Mouse (Mus musculus) lung, postnatal 0 days (tissue): ENCODE data around the gene Fez2. TPM values are rescaled to one million over a fixed set of nuclear protein-coding genes. Genes with fewer than 3 reads are reported as not detected.

Experiments used
- ATAC-seq: fragments of 200-750 bp; cut with Nextera tagmentation; 2 replicates; pipeline ENCODE4 v1.8.0; 2017; ENCODE audit warnings: moderate library complexity
- DNase-seq: peaks from one replicate; pipeline ENCODE4 v3.0.0-alpha.2; 2016; ENCODE audit warnings: low spot score
- H3K27ac ChIP-seq: fragments of 300-500 bp; sonication (generic); 2 replicates; pipeline ENCODE4 v1.5.1; 2014; ENCODE audit warnings: antibody characterized with exemption, mild to moderate bottlenecking, low read length, mixed read lengths
- H3K27me3 ChIP-seq: fragments of 300-500 bp; sonication (generic); replicated peaks from 2 replicates; pipeline ENCODE4 v1.6.1; 2014; ENCODE audit warnings: low read length, mixed read lengths; ENCODE audit not compliant: insufficient read depth
- H3K36me3 ChIP-seq: fragments of 300-500 bp; sonication (generic); 2 replicates; pipeline ENCODE4 v1.6.1; 2014; ENCODE audit warnings: low read length, mixed read lengths; ENCODE audit not compliant: insufficient read depth
- H3K4me1 ChIP-seq: fragments of 300-500 bp; sonication (generic); 2 replicates; pipeline ENCODE4 v1.6.1; 2014; ENCODE audit warnings: antibody characterized with exemption, low read depth, low read length, mixed read lengths; ENCODE audit not compliant: insufficient read depth
- H3K4me2 ChIP-seq: fragments of 300-500 bp; sonication (generic); replicated peaks from 2 replicates; pipeline ENCODE4 v1.6.1; 2014; ENCODE audit warnings: low read depth, mild to moderate bottlenecking, low read length, moderate library complexity, mixed read lengths
- H3K4me3 ChIP-seq: fragments of 300-500 bp; sonication (generic); 2 replicates; pipeline ENCODE4 v1.5.1; 2014; ENCODE audit warnings: low read depth, low read length
- H3K9ac ChIP-seq: fragments of 300-500 bp; sonication (generic); replicated peaks from 2 replicates; pipeline ENCODE4 v1.6.1; 2014; ENCODE audit warnings: low read depth, mild to moderate bottlenecking
- H3K9me3 ChIP-seq: fragments of 300-500 bp; sonication (generic); 2 replicates; pipeline ENCODE4 v1.6.1; 2016; ENCODE audit warnings: low read length, mixed read lengths
- CTCF ChIP-seq: IDR thresholded peaks from 2 replicates; pipeline ENCODE4 v1.5.1; 2016; ENCODE audit warnings: antibody characterized with exemption, mild to moderate bottlenecking
- EP300 ChIP-seq: IDR thresholded peaks from 2 replicates; pipeline ENCODE4 v1.6.1; 2016; ENCODE audit warnings: antibody characterized with exemption, mild to moderate bottlenecking, control low read depth
- whole genome bisulfite sequencing: fragments of 180-500 bp; shearing (Covaris S2); extraction: QIAGEN DNeasy Blood & Tissue Kit; methylation state at CpG from one replicate; pipeline ENCODE4 v1.1.7; 2014; 5-methylcytosine and 5-hydroxymethylcytosine counted together
- polyA plus RNA-seq: library from polyadenylated mRNA; unstranded; fragments of >200 nt; fragmentation: Nextera tagmentation; extraction: Ambion mirVana; gene quantifications from 2 replicates; pipeline ENCODE4 v1.2.1, GENCODE M21; 2015

Gene Fez2
- polyA plus RNA-seq, 1 experiment from 2014 or later = 39.2 TPM

DNA sequence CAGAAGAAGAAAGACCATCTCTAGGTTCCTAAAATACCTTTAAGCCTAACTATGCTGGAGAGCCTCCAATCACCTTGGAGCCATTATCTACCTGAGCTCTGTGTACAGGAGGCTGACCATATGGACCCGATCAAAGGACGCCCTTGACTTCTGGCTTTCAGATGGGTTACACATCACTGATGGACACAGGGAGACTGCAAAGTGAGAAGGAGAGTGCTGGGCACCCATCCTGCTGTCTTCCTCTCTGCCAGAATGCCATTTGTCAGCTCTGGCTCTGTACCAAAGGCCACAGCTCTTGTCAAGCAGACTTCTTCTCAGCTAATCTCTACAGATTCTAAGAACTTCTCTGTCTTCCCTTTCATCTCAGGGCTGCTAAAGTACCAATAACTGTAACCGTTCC lies 12.6 kb downstream of the Fez2 start:
- H3K4me3 ChIP-seq = no peak overlapping the region
- peaks cover 10% of the 10 kb centered on the region; the same call in 1 of the 2 replicates for H3K36me3 ChIP-seq
- H3K4me1 ChIP-seq = peaks cover 6% of the 10 kb centered on the region; the same call in 1 of the 2 replicates
- H3K9me3 ChIP-seq = no peaks in the 10 kb centered on the region
- ATAC-seq (no peak), DNase-seq (no peak)
- no peaks in the 10 kb centered on the region for H3K27me3 ChIP-seq
- no peak overlapping the region for H3K9ac ChIP-seq
- no peak overlapping the region for H3K4me2 ChIP-seq
- no peak overlapping the region for H3K27ac ChIP-seq
- WGBS = 77% methylated on average over 3 of the region's 3 CpGs
- no peak for TF ChIP-seq CTCF
- no peak for TF ChIP-seq EP300

DNA sequence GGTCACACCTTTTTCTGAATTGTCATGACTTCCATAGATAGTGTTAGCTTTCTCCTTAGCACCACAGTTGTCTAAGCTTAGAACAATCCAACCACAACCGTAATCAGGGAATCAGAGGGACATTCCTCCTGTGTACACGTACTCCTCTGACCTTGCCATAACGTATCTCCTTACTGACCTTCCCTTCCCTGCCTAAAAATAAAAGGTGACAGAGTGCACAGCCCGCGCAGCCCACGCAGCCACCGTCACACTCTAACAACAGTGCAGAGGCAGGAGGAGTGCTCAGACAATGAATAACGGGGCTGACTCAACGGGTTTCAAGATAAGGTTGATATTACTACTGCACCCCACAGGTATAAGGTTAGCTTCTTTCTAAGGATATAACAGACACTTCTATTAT lies 14.1 kb downstream of the Fez2 start:
- no peak for ATAC-seq
- WGBS = 83% methylated on average over 9 of the region's 9 CpGs
- Histone ChIP-seq H3K4me1 (peaks cover 8% of the 10 kb centered on the region; the same call in 1 of the 2 replicates), H3K9ac (no peak overlapping the region), H3K4me2 (no peak overlapping the region), H3K27me3 (no peaks in the 10 kb centered on the region), H3K36me3 (0 out of 2 replicates have a peak, but pooled peaks cover 15% of the 10 kb centered on the region), H3K9me3 (no peaks in the 10 kb centered on the region), H3K27ac (no peak overlapping the region), H3K4me3 (no peak overlapping the region)
- no peak for DNase-seq
- no peak for TF ChIP-seq CTCF
- TF ChIP-seq EP300 = no peak

DNA sequence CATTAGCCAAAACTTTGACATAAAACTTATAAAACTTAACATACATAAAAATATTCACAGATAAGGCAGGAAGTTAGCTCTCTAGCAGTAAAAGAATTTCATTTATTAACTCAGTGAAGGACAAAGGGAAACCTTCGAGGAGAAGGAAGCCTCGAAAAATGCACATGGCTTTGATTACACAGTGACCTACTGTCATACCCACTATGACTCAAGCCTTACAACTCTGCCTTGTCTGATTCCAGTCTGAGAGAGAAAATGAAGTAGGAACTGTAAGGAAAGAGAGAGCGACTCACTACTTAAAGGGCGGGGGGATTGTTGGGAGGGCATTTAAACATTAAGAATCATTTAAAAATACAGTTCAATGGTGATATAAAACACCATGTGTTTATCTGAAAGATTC lies 14.7 kb downstream of the Fez2 start:
- DNase-seq = no peak
- 0 out of 2 replicates have a peak, but pooled peaks cover 18% of the 10 kb centered on the region for H3K36me3 ChIP-seq
- peaks cover 8% of the 10 kb centered on the region; the same call in 1 of the 2 replicates for H3K4me1 ChIP-seq
- WGBS = 62% methylated on average over 4 of the region's 4 CpGs
- H3K9ac ChIP-seq = no peak overlapping the region
- no peaks in the 10 kb centered on the region for H3K27me3 ChIP-seq
- no peak for ATAC-seq
- no peak overlapping the region for H3K4me2 ChIP-seq
- no peak overlapping the region for H3K4me3 ChIP-seq
- H3K27ac ChIP-seq = no peak overlapping the region
- no peak for TF ChIP-seq EP300
- TF ChIP-seq CTCF = no peak
- no peaks in the 10 kb centered on the region for H3K9me3 ChIP-seq

DNA sequence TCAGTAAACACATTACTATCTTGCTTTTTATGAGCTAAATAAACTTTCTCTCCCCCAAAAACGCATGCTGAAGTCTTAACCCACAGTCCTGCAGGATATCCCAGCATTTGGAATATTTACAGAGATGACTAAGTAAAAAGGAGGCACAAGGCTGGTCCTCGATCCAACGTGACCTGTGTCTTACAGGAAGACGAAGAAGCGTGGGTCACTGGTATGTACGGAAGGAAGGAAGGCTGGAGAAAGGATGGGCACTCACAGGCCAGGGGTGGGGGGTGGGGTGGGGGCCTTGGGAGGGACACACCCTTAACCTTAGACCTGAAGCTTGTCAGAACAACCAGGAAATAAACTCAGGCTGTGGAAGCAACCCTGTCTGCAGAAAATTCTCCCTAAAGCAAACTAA lies 15.8 kb downstream of the Fez2 start:
- ATAC-seq (peak; percentile 37), DNase-seq (no peak)
- Histone ChIP-seq H3K4me2 (no peak overlapping the region), H3K9me3 (no peaks in the 10 kb centered on the region), H3K9ac (no peak overlapping the region), H3K4me1 (peaks cover 8% of the 10 kb centered on the region; the same call in 1 of the 2 replicates), H3K27ac (no peak overlapping the region), H3K27me3 (no peaks in the 10 kb centered on the region), H3K4me3 (no peak overlapping the region), H3K36me3 (0 out of 2 replicates have a peak, but pooled peaks cover 18% of the 10 kb centered on the region)
- TF ChIP-seq CTCF (no peak), EP300 (no peak)
- 33% methylated on average over 6 of the region's 6 CpGs for WGBS

DNA sequence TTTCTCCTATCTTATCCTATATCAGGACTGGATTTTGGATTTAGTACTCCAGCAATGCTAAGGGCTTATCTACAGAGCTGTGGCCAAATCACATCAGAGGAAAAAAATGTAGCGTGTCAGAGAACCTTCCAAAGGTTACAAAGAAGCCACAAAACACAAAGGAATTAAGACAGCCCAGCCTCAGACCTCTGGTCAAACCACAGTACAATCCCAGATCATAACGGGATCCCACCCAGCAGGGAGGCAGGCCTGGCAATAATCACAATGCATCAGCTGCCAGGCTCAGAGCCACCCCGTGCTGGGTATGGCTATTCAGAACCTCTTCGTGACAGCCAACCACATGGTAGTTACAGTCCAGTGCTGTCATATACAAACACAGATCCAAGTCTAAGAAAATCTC lies 16.2 kb downstream of the Fez2 start:
- H3K36me3 ChIP-seq = 0 out of 2 replicates have a peak, but pooled peaks cover 18% of the 10 kb centered on the region
- no peak for TF ChIP-seq CTCF
- no peak for TF ChIP-seq EP300
- H3K9ac ChIP-seq = no peak overlapping the region
- peaks cover 8% of the 10 kb centered on the region; the same call in 1 of the 2 replicates for H3K4me1 ChIP-seq
- ATAC-seq (0 out of 2 replicates have a peak, but pooled peaks have one; percentile 46), DNase-seq (peak; percentile 21)
- H3K27ac ChIP-seq = no peak overlapping the region
- H3K4me3 ChIP-seq = no peak overlapping the region
- 40% methylated on average over 4 of the region's 4 CpGs for WGBS
- no peaks in the 10 kb centered on the region for H3K9me3 ChIP-seq
- H3K4me2 ChIP-seq = no peak overlapping the region
- H3K27me3 ChIP-seq = no peaks in the 10 kb centered on the region

DNA sequence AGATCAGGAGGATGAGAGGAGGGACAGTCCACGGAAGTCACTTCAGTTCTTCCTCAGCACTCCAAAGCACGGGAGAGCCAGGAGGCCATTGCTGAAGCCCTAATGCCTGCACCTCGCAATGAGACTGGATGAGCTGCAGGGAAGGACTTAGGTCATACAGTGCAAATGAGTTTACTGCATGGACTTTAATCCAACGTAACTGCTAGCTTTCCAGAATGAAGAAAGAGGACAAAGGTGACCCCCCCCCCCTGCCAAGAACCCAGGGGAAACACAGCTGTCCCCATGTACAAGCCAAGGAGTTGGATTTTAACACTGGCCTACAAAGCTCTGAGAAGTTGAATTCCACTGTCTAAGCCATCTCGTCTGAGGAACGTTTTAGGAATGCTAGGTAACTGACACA lies 16.6 kb downstream of the Fez2 start:
- Histone ChIP-seq H3K36me3 (0 out of 2 replicates have a peak, but pooled peaks cover 18% of the 10 kb centered on the region), H3K4me1 (peaks cover 8% of the 10 kb centered on the region; the same call in 1 of the 2 replicates), H3K4me2 (no peak overlapping the region), H3K9ac (no peak overlapping the region), H3K4me3 (no peak overlapping the region), H3K9me3 (no peaks in the 10 kb centered on the region), H3K27ac (no peak overlapping the region), H3K27me3 (no peaks in the 10 kb centered on the region)
- DNase-seq = peak; percentile 17
- TF ChIP-seq CTCF (no peak), EP300 (no peak)
- ATAC-seq = peak; percentile 23; the same call in 1 of the 2 replicates
- WGBS = 54% methylated on average over 6 of the region's 6 CpGs
